Mouse (Mus musculus): Measurements from ENCODE around the gene Snrpg.

- TF ChIP-seq POLR2A (IDR thresholded peaks at IDR 0.05; ENCODE audit: borderline replicate concordance, insufficient read depth, low read length) (no peak), CTCF (IDR thresholded peaks at IDR 0.05; ENCODE audit: borderline replicate concordance, insufficient read depth, low read depth, low read length) (no peak)
Measured at GRCm38 (mm10) chr6:86385362-86386104, 14.4 kb downstream of the Snrpg start.
